Mouse (Mus musculus) lung, adult 2 months (tissue): ENCODE results near the gene Prkg1.

Source experiments
- CTCF ChIP-seq: fragments of 200-500 bp; IDR thresholded peaks from 2 replicates; pipeline ENCODE4 v1.5.1; 2011; ENCODE audit warnings: mild to moderate bottlenecking, low read length, control low read depth; ENCODE audit not compliant: insufficient read depth
- POLR2A ChIP-seq: fragments of 200-500 bp; IDR thresholded peaks from 2 replicates; pipeline ENCODE4 v1.6.1; 2011; ENCODE audit warnings: low read depth, mild to moderate bottlenecking, control low read depth, low read length, borderline replicate concordance; ENCODE audit errors: extremely low read depth

DNA sequence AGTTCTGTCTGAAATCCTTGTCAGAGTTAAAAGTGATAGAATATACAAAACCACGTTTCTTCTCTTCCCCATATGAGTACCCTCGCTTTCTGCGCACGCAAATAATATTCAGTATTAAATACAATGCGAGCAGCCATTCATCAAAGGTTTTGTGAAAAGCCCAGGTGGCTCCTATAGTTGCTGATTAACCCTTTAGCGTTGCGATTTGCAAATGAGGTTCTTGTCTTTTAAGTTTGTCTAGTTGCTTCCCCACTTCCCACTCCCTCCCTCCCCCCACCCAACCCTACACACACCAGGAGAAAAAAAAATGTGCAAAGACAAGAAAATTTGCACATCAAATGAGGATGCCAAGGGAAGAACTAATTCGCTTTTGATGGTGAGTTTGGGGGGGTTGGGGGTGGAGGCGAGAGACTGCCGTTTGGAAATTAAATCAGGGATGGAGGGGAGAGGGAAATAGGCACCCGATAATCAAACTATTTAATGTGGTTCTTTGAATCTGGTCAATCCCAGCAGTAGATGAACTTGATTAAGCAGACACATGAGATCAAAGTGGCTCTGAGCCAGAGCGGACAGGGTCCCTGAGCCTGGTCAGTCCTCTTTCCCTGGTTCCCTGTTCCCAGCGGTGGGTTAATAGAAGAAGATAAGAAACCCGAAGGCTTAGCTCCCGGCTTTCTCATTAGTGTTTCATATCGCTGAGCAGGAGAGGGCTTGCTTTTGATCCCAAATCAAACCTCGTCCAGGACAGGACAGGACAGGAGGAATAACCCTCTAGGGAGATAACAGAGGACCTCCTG lies 1214.8 kb downstream of the Prkg1 start:
- TF ChIP-seq POLR2A (no peak), CTCF (no peak)
